ENCODE assay signal across 7 mouse cellular contexts in genomic region chr11:87422511-87423340, GRCm38 (mm10). TPM values are rescaled to one million over a fixed set of nuclear protein-coding genes. Genes with fewer than 3 reads are reported as not detected.
DNase-seq lines count a peak whose midpoint lies in the region; ATAC-seq lines count a peak whose summit lies in the region.

No protein-coding gene starts in this region.

- H3K4me2 ChIP-seq in midbrain, embryonic 13.5 days (replicated peaks), result peak overlapping the region; percentile 56

- no peaks in the 10 kb centered on the region for H3K9me3 ChIP-seq in embryonic facial prominence, embryonic 10.5 days
- H3K9me3 ChIP-seq in limb, embryonic 10.5 days (replicated peaks), result no peaks in the 10 kb centered on the region
- no peaks in the 10 kb centered on the region for H3K9me3 ChIP-seq in midbrain, embryonic 13.5 days

- peaks cover 12% of the 10 kb centered on the region for H3K4me1 ChIP-seq in embryonic facial prominence, embryonic 10.5 days
- H3K4me1 ChIP-seq in limb, embryonic 10.5 days, result peaks cover 12% of the 10 kb centered on the region
- H3K4me1 ChIP-seq in midbrain, embryonic 13.5 days (replicated peaks), result peaks cover 11% of the 10 kb centered on the region

- no peaks in the 10 kb centered on the region for H3K27me3 ChIP-seq in embryonic facial prominence, embryonic 10.5 days (replicated peaks; ENCODE audit: low read depth, poor library complexity, severe bottlenecking)
- no peaks in the 10 kb centered on the region for H3K27me3 ChIP-seq in limb, embryonic 10.5 days (ENCODE audit: low read depth, poor library complexity, severe bottlenecking)
- no peaks in the 10 kb centered on the region for H3K27me3 ChIP-seq in midbrain, embryonic 13.5 days

- H3K36me3 ChIP-seq in embryonic facial prominence, embryonic 10.5 days (replicated peaks), result no peaks in the 10 kb centered on the region
- no peaks in the 10 kb centered on the region for H3K36me3 ChIP-seq in limb, embryonic 10.5 days
- H3K36me3 ChIP-seq in midbrain, embryonic 13.5 days, result no peaks in the 10 kb centered on the region

- ATAC-seq in granulocyte monocyte progenitor cell, adult 5-6 weeks (replicated peaks; ENCODE audit: poor library complexity, severe bottlenecking), result peak; percentile 64
- peak; percentile 82 for ATAC-seq in midbrain, embryonic 13.5 days

- H3K9ac ChIP-seq in midbrain, embryonic 13.5 days (replicated peaks), result peak overlapping the region; percentile 58; the same call in 1 of the 2 replicates

- WGBS in embryonic facial prominence, embryonic 10.5 days, result under 1% methylated on average over 26 of the region's 26 CpGs
- under 1% methylated on average over 26 of the region's 26 CpGs for WGBS in limb, embryonic 10.5 days
- WGBS in midbrain, embryonic 13.5 days, result under 1% methylated on average over 26 of the region's 26 CpGs

- peak overlapping the region; percentile 94 for H3K27ac ChIP-seq in embryonic facial prominence, embryonic 10.5 days (replicated peaks)
- peak overlapping the region; percentile 89 for H3K27ac ChIP-seq in limb, embryonic 10.5 days
- peak overlapping the region; percentile 85 for H3K27ac ChIP-seq in midbrain, embryonic 13.5 days

- peak; percentile 89 for DNase-seq in adrenal gland, postnatal 14 days
- DNase-seq in embryonic facial prominence, embryonic 10.5 days (ENCODE audit: low spot score), result peak; percentile 82
- peak; percentile 95 for DNase-seq in kidney, adult 11 months
- DNase-seq in limb, embryonic 10.5 days (ENCODE audit: low spot score), result peak; percentile 69
- DNase-seq in spleen, adult 12 weeks (ENCODE audit: low spot score), result peak; percentile 77

- H3K4me3 ChIP-seq in embryonic facial prominence, embryonic 10.5 days, result peak overlapping the region; percentile 49
- peak overlapping the region; percentile 44 for H3K4me3 ChIP-seq in limb, embryonic 10.5 days
- peak overlapping the region; percentile 42 for H3K4me3 ChIP-seq in midbrain, embryonic 13.5 days (replicated peaks)

RNA-seq across cellular contexts. Expression of gene Tex14, which starts 17.9 kb away (rescaled TPM):
- 0.53 and 0.67 TPM in 2 replicates for total RNA-seq in adrenal gland, postnatal 14 days (2021)
- 0.50 TPM in 1 of 2 replicates, not detected in the other for polyA plus RNA-seq in embryonic facial prominence, embryonic 10.5 days (2016; fragmentation: Nextera tagmentation; extraction: Ambion mirVana)
- not detected in 2 replicates for total RNA-seq in granulocyte monocyte progenitor cell, adult 5-6 weeks (2014; fragmentation: Nextera tagmentation)
- not detected in 2 replicates for total RNA-seq in granulocyte monocyte progenitor cell, adult 5-6 weeks (2017)
- polyA plus RNA-seq in limb, embryonic 10.5 days (2016; fragmentation: Nextera tagmentation; extraction: Ambion mirVana), result 0.16 and 0.33 TPM in 2 replicates
- 0.19 and 0.38 TPM in 2 replicates for polyA plus RNA-seq in midbrain, embryonic 13.5 days (2015; fragmentation: Nextera tagmentation; extraction: Ambion mirVana)

RNA-seq across cellular contexts. Expression of gene Rad51c, which starts 18.0 kb away (rescaled TPM):
- total RNA-seq in adrenal gland, postnatal 14 days (2021), result 2.9 and 3.6 TPM in 2 replicates
- 11.5 and 11.9 TPM in 2 replicates for polyA plus RNA-seq in embryonic facial prominence, embryonic 10.5 days (2016; fragmentation: Nextera tagmentation; extraction: Ambion mirVana)
- 1.8 and 6.5 TPM in 2 replicates for total RNA-seq in granulocyte monocyte progenitor cell, adult 5-6 weeks (2014; fragmentation: Nextera tagmentation)
- total RNA-seq in granulocyte monocyte progenitor cell, adult 5-6 weeks (2017), result 6.3 and 7.8 TPM in 2 replicates
- 11.5 and 15.4 TPM in 2 replicates for polyA plus RNA-seq in limb, embryonic 10.5 days (2016; fragmentation: Nextera tagmentation; extraction: Ambion mirVana)
- polyA plus RNA-seq in midbrain, embryonic 13.5 days (2015; fragmentation: Nextera tagmentation; extraction: Ambion mirVana), result 5.9 and 6.3 TPM in 2 replicates

Comparison
In these comparisons a context has a peak if more than half of its experiments do, and no peak if none do; other contexts are left out.
1. Peak in every context shown above with its lines: DNase-seq, ATAC-seq, H3K4me3 ChIP-seq and H3K27ac ChIP-seq.